Mouse (Mus musculus) liver, postnatal 0 days (tissue): Measurements from ENCODE around the gene Ankrd13b.

Source experiments
- CTCF ChIP-seq: sonication (generic); IDR thresholded peaks from 2 replicates; pipeline ENCODE4 v1.5.1; 2016; ENCODE audit warnings: antibody characterized with exemption, low read depth
- EP300 ChIP-seq: IDR thresholded peaks from 2 replicates; pipeline ENCODE4 v1.6.1; 2016; ENCODE audit warnings: antibody characterized with exemption, low read depth, mild to moderate bottlenecking

GRCm38 (mm10) chr11:77468397-77468796 is 21.1 kb downstream of the Ankrd13b start:
- TF ChIP-seq CTCF (no peak), EP300 (no peak)
